Mouse (Mus musculus) heart, embryonic 16.5 days (tissue): Measurements from ENCODE around the gene Insc. TPM values are rescaled to one million over a fixed set of nuclear protein-coding genes. Genes with fewer than 3 reads are reported as not detected.

ENCODE experiments used
- ATAC-seq: fragments of 200-750 bp; cut with Nextera tagmentation; replicated peaks from 2 replicates; pipeline ENCODE4 v1.8.0; 2017; ENCODE audit warnings: moderate number of reproducible peaks; ENCODE audit not compliant: insufficient read depth, low FRiP score; ENCODE audit errors: extremely low read depth
- H3K27ac ChIP-seq: fragments of 300-500 bp; sonication (generic); 2 replicates; pipeline ENCODE4 v1.5.1; 2014; ENCODE audit warnings: mild to moderate bottlenecking, low read length, control low read depth, moderate library complexity
- H3K27me3 ChIP-seq: fragments of 300-500 bp; sonication (generic); 2 replicates; pipeline ENCODE4 v1.6.1; 2014; ENCODE audit warnings: low read length, mixed read lengths; ENCODE audit not compliant: control insufficient read depth, insufficient read depth
- H3K36me3 ChIP-seq: fragments of 300-500 bp; sonication (generic); 2 replicates; pipeline ENCODE4 v1.6.1; 2014; ENCODE audit not compliant: control insufficient read depth, insufficient read depth
- H3K4me1 ChIP-seq: fragments of 300-500 bp; sonication (generic); 2 replicates; pipeline ENCODE4 v1.6.1; 2014; ENCODE audit warnings: low read length, mixed read lengths; ENCODE audit not compliant: control insufficient read depth, insufficient read depth
- H3K4me2 ChIP-seq: fragments of 300-500 bp; sonication (generic); 2 replicates; pipeline ENCODE4 v1.6.1; 2014; ENCODE audit warnings: low read depth, mild to moderate bottlenecking, control low read depth, low read length
- H3K4me3 ChIP-seq: fragments of 300-500 bp; sonication (generic); 2 replicates; pipeline ENCODE4 v1.5.1; 2014; ENCODE audit warnings: mild to moderate bottlenecking, control low read depth, low read length
- H3K9ac ChIP-seq: fragments of 300-500 bp; sonication (generic); 2 replicates; pipeline ENCODE4 v1.6.1; 2014; ENCODE audit warnings: low read length, control low read depth
- H3K9me3 ChIP-seq: fragments of 300-500 bp; sonication (generic); replicated peaks from 2 replicates; pipeline ENCODE4 v1.6.1; 2016; ENCODE audit warnings: low read length; ENCODE audit not compliant: control insufficient read depth
- WGBS: fragments of 180-500 bp; shearing (Covaris S2); extraction: QIAGEN DNeasy Blood & Tissue Kit; methylation state at CpG from one replicate; pipeline ENCODE4 v1.1.7; 2014; 5-methylcytosine and 5-hydroxymethylcytosine counted together
- polyA plus RNA-seq: library from polyadenylated mRNA; unstranded; fragments of >200 nt; fragmentation: Nextera tagmentation; extraction: Ambion mirVana; gene quantifications from 2 replicates; pipeline ENCODE4 v1.2.1, GENCODE M21; 2015

The Insc gene
- polyA plus RNA-seq, 1 experiment from 2014 or later = 6.7 TPM

DNA sequence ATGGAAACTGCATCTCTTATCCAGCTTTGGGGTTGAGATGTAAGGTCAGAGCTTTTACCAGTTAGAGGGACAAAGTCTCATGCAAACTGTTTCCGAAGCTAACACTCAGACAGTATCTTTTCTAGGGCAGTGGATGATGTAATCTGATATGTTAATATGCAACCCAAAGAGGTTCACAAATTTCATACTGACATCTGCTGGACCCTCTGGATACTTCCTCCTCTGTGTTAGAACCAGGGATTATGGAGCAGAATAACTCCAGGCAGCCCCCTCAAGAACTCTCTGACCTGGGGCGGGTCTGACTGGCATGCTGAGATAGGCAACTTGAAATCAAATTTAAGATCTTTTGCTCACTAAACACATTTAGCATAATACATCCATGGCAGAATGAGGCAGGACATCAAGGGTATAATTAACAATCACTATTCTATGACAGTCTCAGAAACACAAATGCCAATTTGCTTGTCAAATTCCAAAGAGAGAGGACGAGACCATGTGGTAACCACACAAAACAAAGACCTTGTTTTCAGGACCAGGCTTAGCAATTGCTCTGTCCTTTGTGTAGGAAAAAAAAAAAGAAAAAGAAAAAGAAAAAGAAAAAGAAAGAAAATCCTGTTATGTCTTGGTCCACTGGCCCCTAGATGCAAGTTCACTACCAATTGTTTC, 117.5 kb downstream of the Insc start:
- 57% methylated on average over 3 of the region's 3 CpGs for WGBS
- ATAC-seq = no peak
- Histone ChIP-seq H3K27me3 (no peaks in the 10 kb centered on the region), H3K9me3 (no peaks in the 10 kb centered on the region), H3K27ac (no peak overlapping the region), H3K36me3 (no peaks in the 10 kb centered on the region), H3K4me3 (no peak overlapping the region), H3K9ac (no peak overlapping the region), H3K4me2 (no peak overlapping the region), H3K4me1 (no peaks in the 10 kb centered on the region)

DNA sequence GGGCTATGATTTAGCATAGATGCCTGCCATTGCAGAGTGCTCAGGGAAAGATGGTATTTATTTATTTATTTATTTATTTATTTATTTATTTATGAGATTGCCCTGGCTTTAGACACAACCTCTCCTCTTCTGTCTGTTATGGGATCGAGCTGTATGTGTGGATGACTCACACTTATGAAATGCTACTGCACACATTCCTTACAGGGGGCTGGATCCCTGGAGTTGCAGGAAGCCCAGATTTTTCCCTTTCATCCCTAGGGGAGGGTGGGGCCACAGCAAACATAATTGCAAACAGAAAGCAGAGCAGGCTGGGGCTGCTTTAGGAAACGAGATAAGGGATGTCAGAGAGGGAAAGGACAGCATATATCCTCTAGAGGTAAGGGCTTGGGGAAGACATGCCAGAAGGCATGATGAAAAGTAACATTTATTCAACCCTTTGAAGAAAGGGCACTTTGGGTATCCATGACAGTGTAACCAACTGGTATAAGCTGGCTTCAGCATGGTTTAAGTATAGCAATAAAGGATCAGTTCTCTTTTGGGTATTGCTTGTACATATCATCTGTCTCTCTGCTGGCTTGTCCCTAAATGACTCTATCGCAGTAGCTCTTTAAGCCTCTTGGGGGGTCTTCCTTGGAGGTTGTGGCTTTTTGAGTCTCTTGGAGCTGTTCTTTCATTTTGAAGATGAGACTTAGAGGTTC, 130.0 kb downstream of the Insc start:
- Histone ChIP-seq H3K4me3 (no peak overlapping the region), H3K27ac (no peak overlapping the region), H3K9ac (no peak overlapping the region), H3K4me2 (peak overlapping the region; percentile 47; the same call in 1 of the 2 replicates), H3K9me3 (no peaks in the 10 kb centered on the region), H3K4me1 (peaks cover 16% of the 10 kb centered on the region), H3K27me3 (no peaks in the 10 kb centered on the region), H3K36me3 (no peaks in the 10 kb centered on the region)
- ATAC-seq = peak; percentile 37; the same call in 1 of the 2 replicates
- 27% methylated on average over 3 of the region's 3 CpGs for WGBS

DNA sequence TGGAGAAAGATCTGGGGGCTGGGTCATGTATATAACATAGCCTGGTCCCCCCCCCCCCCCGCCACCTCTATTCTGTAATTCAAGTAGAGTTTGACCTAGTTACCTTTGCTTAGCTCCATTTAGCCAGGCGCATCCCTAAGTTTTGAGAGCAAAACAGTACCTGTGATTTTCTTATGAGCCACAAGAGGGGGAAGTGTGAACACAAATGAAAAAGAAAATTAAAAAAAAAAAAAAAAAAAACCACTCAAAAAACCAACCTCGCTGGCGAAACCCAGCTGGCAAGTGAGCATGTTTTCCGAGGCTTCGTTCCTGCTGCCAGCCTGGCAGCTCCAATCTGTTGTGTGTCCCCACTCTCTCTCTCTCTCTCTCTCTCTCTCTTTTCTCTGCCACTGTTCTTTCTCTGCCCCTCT, 130.5 kb downstream of the Insc start:
- H3K4me3 ChIP-seq = no peak overlapping the region
- no peak overlapping the region for H3K9ac ChIP-seq
- no peak overlapping the region for H3K27ac ChIP-seq
- no peaks in the 10 kb centered on the region for H3K9me3 ChIP-seq
- H3K36me3 ChIP-seq = no peaks in the 10 kb centered on the region
- H3K27me3 ChIP-seq = no peaks in the 10 kb centered on the region
- no peak for ATAC-seq
- peaks cover 16% of the 10 kb centered on the region for H3K4me1 ChIP-seq
- peak overlapping the region; percentile 47 for H3K4me2 ChIP-seq
- 22% methylated on average over 6 of the region's 6 CpGs for WGBS

DNA sequence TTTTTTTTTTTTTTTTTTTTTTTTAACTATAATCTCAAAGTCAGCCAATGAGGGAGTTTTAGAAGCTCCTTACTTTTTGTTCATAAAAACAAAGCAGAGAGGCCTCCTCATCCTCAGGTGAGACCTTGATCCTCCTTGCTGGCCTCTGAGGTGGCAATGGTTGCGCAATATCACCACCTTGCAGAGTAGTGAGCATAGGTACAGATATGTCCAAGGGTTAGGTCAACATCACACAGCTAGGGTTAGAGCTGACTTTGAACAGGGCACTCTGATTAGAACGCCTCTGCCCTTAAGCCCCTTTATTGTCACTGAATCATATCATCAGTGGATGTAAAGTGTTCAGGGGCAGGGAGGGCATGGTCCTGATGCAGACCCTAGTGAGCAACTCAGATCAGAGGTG, 131.1 kb downstream of the Insc start:
- Histone ChIP-seq H3K27me3 (no peaks in the 10 kb centered on the region), H3K9me3 (no peaks in the 10 kb centered on the region), H3K36me3 (no peaks in the 10 kb centered on the region), H3K27ac (no peak overlapping the region), H3K9ac (no peak overlapping the region), H3K4me1 (peaks cover 16% of the 10 kb centered on the region), H3K4me3 (no peak overlapping the region), H3K4me2 (no peak overlapping the region)
- 77% methylated on average over 2 of the region's 2 CpGs for WGBS
- ATAC-seq = no peak

DNA sequence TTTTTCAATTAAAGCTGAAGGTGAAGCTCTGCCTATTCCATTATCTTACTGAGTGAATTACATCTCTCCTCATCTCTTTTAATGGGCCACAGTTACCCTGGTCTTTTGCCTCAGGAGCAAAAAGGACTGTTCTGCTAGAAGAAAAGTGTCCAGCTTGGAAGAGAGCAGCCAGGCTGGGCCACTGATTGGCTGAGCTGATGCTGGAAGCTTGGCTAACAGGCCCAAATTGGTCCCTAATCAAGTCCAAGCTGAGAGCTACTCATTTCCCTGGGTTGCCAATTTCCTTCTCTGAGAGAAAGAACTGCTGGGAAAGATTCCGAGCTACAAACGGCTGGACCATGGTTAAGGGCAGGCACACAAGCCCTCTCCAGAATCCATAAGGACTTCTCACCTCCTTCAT, 140.1 kb downstream of the Insc start:
- Histone ChIP-seq H3K4me1 (no peaks in the 10 kb centered on the region), H3K4me2 (no peak overlapping the region), H3K9ac (no peak overlapping the region), H3K4me3 (no peak overlapping the region), H3K27me3 (no peaks in the 10 kb centered on the region), H3K36me3 (no peaks in the 10 kb centered on the region), H3K27ac (no peak overlapping the region), H3K9me3 (no peaks in the 10 kb centered on the region)
- no peak for ATAC-seq
- 73% methylated on average over 2 of the region's 2 CpGs for WGBS

DNA sequence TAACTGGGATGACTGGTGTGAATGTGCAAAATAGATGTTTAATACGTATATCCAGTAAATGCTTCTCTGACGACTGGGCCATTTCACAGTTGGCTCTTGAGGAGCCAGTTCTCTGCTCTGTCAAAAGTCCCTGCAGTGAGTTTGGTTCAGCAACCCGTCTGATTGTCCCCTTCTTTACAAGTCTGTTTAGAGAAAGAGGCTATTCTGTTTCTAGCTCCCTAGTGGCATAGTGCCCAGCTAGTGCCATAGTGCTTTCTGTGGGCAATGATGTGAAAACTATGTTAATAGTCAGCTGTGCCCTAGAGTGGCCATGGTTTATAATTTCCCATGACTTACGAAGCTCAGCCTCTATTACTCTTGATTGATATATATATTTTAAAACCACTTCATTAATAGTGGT, 143.4 kb downstream of the Insc start:
- no peak for ATAC-seq
- no peak overlapping the region for H3K4me3 ChIP-seq
- WGBS = 79% methylated on average over 4 of the region's 4 CpGs

DNA sequence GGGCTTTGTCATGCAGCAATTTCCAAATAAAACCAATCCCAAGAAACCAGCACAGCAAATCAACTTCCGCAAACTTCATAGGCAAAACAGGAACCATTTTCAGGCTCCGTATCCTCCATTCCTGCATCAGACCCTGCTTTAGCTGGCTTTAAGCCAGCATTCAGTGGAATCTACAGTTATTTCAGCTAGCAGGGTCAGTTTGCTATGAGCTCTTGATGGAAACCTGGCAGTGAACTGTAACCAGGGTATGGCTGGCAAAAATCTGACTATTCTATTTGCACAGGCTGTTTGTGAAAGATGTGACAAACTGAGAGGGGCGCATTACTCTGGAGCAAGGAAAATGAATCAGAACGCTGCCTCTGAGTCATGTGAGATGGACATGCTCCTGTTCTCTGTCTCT, 146.7 kb downstream of the Insc start:
- Histone ChIP-seq H3K9ac (no peak overlapping the region), H3K4me3 (no peak overlapping the region), H3K9me3 (no peaks in the 10 kb centered on the region), H3K4me1 (peaks cover 3% of the 10 kb centered on the region; the same call in 1 of the 2 replicates), H3K4me2 (no peak overlapping the region), H3K27me3 (no peaks in the 10 kb centered on the region), H3K36me3 (no peaks in the 10 kb centered on the region), H3K27ac (no peak overlapping the region)
- 69% methylated on average over 4 of the region's 4 CpGs for WGBS
- no peak for ATAC-seq

More for the DNA sequence above, 143.4 kb downstream of the Insc start:
- H3K9ac ChIP-seq = no peak overlapping the region
- H3K27me3 ChIP-seq = no peaks in the 10 kb centered on the region
- no peaks in the 10 kb centered on the region for H3K36me3 ChIP-seq
- H3K9me3 ChIP-seq = no peaks in the 10 kb centered on the region
- H3K27ac ChIP-seq = no peak overlapping the region
- H3K4me1 ChIP-seq = no peaks in the 10 kb centered on the region
- no peak overlapping the region for H3K4me2 ChIP-seq

DNA sequence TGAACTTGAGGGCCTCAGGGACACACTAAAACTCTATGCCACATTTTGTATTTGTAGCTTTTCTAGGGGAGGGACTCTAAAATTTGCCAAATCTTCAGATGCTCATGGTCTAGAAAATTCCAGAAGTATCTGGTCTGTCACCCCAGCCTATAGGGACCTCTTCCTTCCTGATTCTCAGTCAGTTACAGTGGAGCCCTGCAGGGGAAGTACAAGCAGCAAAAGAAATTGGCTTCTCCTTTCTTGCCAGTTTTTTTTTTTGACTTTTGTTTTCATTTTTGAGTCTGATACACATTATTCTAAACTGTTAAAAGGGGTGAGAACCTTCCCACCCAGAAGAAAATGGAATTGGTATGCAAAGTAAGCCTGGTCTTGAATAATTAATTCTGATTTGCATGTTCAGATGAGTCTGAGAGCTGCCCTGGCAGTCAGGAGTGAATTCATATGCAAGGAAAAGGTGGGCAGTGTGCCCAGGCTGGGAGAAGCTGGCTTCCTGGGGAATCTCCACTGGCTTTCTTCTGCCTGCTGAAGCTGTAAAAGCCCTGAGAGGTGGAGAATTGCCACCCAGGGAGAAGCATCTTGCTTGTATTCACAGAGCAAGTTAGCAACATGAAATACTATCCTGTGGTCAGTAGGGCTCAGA, 149.2 kb downstream of the Insc start:
- Histone ChIP-seq H3K27ac (0 out of 2 replicates have a peak overlapping the region, but pooled peaks have one; percentile 27), H3K9ac (no peak overlapping the region), H3K9me3 (no peaks in the 10 kb centered on the region), H3K4me1 (peaks cover 3% of the 10 kb centered on the region; the same call in 1 of the 2 replicates), H3K4me3 (no peak overlapping the region), H3K4me2 (no peak overlapping the region), H3K36me3 (no peaks in the 10 kb centered on the region), H3K27me3 (no peaks in the 10 kb centered on the region)
- ATAC-seq = no peak

DNA sequence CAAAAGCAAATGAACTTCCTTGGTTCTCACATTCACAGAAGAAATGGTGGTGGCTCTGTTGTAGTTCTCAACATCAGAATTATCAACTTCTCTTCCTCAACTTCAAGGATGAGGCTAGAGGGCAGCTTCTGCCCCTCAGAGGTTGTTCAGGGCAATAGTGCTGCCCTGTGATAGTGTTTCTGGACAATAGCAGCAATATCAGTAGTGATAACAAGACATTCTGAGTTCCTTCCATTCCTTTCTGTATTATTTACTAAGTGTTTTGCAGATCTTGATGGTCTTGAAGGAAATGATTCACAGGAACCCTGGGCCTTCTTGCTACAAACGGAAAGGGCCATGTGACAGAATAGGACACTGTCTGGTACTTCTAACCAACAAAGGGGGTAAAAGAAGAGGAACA, 150.4 kb downstream of the Insc start:
- H3K4me2 ChIP-seq = no peak overlapping the region
- H3K4me1 ChIP-seq = peaks cover 3% of the 10 kb centered on the region; the same call in 1 of the 2 replicates
- no peaks in the 10 kb centered on the region for H3K36me3 ChIP-seq
- H3K27me3 ChIP-seq = no peaks in the 10 kb centered on the region
- no peaks in the 10 kb centered on the region for H3K9me3 ChIP-seq
- H3K4me3 ChIP-seq = no peak overlapping the region
- no peak overlapping the region for H3K9ac ChIP-seq
- H3K27ac ChIP-seq = no peak overlapping the region
- ATAC-seq = no peak
- 68% methylated on average over 1 of the region's 1 CpGs for WGBS
